Mouse (Mus musculus): Measurements from ENCODE around the gene Yy2.

GRCm38 (mm10) chrX:157586397-157586796, 17.6 kb upstream of the Yy2 start:
- no peak for TF ChIP-seq ZC3H11A (IDR thresholded peaks at IDR 0.05; ENCODE audit: borderline replicate concordance, low read depth, low read length)
- no peak for TF ChIP-seq ZNF384 (IDR thresholded peaks at IDR 0.05; ENCODE audit: low read depth, low read length)
- no peak for TF ChIP-seq MAFK (IDR thresholded peaks at IDR 0.05; ENCODE audit: insufficient read depth, low read depth, low read length)
- TF ChIP-seq HCFC1 (IDR thresholded peaks at IDR 0.05; ENCODE audit: borderline replicate concordance, insufficient read depth, low read length): no peak
- TF ChIP-seq CHD2 (IDR thresholded peaks at IDR 0.05; ENCODE audit: low read depth, low read length): no peak

Data from ES-E14 (cell line).